Mouse (Mus musculus): ENCODE measurements around the gene Fam207a. TPM values are rescaled to one million over a fixed set of nuclear protein-coding genes. Genes with fewer than 3 reads are reported as not detected.

Fam207a gene
- polyA plus RNA-seq, 1 experiment from 2014 or later = 32.0 TPM

DNA sequence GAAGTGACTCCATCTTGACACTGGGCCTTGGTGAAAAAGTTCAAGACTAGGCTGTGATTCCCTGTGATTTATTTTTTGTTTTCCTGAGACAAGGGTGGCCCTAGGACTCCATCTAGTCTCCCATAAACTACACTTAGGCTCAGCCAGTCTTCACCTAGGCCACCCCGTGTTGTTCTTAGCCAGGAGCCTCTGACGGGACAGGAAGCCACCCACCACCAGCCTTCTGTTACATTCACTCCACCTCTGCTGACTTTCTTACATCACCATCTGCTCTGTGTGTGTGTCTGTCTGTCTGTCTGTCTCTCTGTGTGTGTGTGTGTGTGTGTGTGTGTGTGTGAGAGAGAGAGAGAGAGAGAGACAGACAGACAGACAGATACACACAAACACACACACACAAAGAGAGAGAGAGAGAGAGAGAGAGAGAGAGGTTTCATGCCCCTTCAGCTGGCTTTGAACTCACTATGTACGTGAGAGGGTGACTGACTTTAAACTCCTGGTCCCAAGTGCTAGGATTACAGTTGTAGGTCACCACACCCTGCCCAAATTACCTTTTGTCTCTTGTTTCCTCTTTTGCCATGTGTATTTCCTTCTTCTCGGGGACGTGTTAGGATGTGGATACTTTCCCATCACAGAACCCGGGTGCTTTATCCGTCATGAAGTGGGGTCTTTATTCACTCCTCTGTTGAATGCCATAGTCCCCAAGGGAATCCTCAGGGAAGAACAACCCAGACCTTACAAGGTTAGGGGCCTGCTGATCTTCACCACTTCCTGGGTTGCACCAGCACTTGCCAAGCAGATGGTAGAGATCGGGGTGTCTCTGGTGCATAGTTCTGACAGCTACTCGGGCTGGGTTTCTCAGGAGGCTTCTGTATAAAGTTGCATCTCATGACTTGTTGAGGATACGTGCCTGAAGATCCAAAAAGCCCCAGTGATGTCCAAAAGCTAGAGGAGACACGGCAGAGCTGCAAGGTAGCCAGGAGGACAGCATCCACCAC lies 21.9 kb upstream of the Fam207a start:
- no peak overlapping the region for H3K4me3 ChIP-seq (ENCODE audit: low read length)
- H3K4me1 ChIP-seq (replicated peaks; ENCODE audit: control insufficient read depth, insufficient read depth, low read length) = no peaks in the 10 kb centered on the region
- H3K9me3 ChIP-seq (ENCODE audit: control insufficient read depth, low read length) = no peaks in the 10 kb centered on the region
- no peak for ATAC-seq (ENCODE audit: low read depth)
- no peak overlapping the region for H3K27ac ChIP-seq (ENCODE audit: low read length)
- no peaks in the 10 kb centered on the region for H3K27me3 ChIP-seq (ENCODE audit: control insufficient read depth, insufficient read depth, low read depth, low read length)
- 78% methylated on average over 11 of the region's 11 CpGs for WGBS
- no peak overlapping the region for H3K9ac ChIP-seq (ENCODE audit: low read length)
- H3K4me2 ChIP-seq (ENCODE audit: low read depth, low read length) = no peak overlapping the region
- H3K36me3 ChIP-seq (ENCODE audit: control insufficient read depth, insufficient read depth, low read length) = no peaks in the 10 kb centered on the region

DNA sequence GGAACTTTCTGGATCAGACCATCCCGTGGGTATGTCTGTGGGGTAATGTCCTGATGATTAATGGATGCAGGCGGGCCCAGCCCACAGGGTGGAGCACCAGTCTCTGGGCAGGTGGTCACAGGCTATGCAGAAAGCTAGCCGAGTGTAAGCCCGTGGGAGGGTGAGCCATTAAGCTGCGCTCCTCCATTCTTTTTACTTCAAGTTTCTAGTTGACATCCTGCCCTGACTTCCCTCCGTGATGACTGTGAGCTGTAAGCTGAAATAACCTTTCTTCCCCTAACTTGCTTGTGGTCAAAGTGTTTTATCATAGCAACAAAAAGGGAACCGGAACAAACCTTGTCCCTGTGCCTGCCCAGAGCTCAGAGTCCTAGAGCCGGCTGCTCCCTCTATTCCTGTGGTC lies 21.1 kb upstream of the Fam207a start:
- H3K27me3 ChIP-seq (ENCODE audit: control insufficient read depth, insufficient read depth, low read depth, low read length) = no peaks in the 10 kb centered on the region
- no peak for ATAC-seq (ENCODE audit: low read depth)
- H3K9ac ChIP-seq (ENCODE audit: low read length) = no peak overlapping the region
- no peaks in the 10 kb centered on the region for H3K9me3 ChIP-seq (ENCODE audit: control insufficient read depth, low read length)
- H3K27ac ChIP-seq (ENCODE audit: low read length) = no peak overlapping the region
- H3K4me2 ChIP-seq (ENCODE audit: low read depth, low read length) = no peak overlapping the region
- H3K36me3 ChIP-seq (ENCODE audit: control insufficient read depth, insufficient read depth, low read length) = no peaks in the 10 kb centered on the region
- WGBS = 59% methylated on average over 8 of the region's 8 CpGs
- no peak overlapping the region for H3K4me3 ChIP-seq (ENCODE audit: low read length)
- H3K4me1 ChIP-seq (replicated peaks; ENCODE audit: control insufficient read depth, insufficient read depth, low read length) = no peaks in the 10 kb centered on the region

DNA sequence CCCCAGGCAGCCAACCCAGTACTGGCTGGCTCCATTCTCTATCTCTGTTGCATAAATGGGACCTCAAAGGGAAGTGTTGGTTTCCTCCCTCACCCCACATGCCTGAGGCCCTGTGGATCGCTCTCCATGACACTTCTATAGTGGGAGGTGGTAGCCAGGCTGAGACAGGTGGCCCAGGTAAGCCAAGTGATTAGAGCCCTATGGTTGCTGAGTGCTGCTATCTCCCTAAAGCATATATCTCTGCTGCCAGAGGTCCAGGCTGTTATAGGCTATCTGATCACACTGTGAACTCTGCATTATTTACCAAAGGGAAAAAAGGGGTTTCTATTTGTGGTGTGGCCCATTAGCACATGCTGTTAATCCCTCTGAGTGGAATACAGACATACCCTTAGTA lies 16.4 kb upstream of the Fam207a start:
- WGBS = 61% methylated on average over 1 of the region's 1 CpGs
- no peak for ATAC-seq (ENCODE audit: low read depth)
- H3K27ac ChIP-seq (ENCODE audit: low read length) = no peak overlapping the region
- no peaks in the 10 kb centered on the region for H3K9me3 ChIP-seq (ENCODE audit: control insufficient read depth, low read length)
- no peak overlapping the region for H3K4me2 ChIP-seq (ENCODE audit: low read depth, low read length)
- no peak overlapping the region for H3K9ac ChIP-seq (ENCODE audit: low read length)
- no peaks in the 10 kb centered on the region for H3K36me3 ChIP-seq (ENCODE audit: control insufficient read depth, insufficient read depth, low read length)
- H3K4me3 ChIP-seq (ENCODE audit: low read length) = no peak overlapping the region
- no peaks in the 10 kb centered on the region for H3K27me3 ChIP-seq (ENCODE audit: control insufficient read depth, insufficient read depth, low read depth, low read length)
- H3K4me1 ChIP-seq (replicated peaks; ENCODE audit: control insufficient read depth, insufficient read depth, low read length) = no peaks in the 10 kb centered on the region

DNA sequence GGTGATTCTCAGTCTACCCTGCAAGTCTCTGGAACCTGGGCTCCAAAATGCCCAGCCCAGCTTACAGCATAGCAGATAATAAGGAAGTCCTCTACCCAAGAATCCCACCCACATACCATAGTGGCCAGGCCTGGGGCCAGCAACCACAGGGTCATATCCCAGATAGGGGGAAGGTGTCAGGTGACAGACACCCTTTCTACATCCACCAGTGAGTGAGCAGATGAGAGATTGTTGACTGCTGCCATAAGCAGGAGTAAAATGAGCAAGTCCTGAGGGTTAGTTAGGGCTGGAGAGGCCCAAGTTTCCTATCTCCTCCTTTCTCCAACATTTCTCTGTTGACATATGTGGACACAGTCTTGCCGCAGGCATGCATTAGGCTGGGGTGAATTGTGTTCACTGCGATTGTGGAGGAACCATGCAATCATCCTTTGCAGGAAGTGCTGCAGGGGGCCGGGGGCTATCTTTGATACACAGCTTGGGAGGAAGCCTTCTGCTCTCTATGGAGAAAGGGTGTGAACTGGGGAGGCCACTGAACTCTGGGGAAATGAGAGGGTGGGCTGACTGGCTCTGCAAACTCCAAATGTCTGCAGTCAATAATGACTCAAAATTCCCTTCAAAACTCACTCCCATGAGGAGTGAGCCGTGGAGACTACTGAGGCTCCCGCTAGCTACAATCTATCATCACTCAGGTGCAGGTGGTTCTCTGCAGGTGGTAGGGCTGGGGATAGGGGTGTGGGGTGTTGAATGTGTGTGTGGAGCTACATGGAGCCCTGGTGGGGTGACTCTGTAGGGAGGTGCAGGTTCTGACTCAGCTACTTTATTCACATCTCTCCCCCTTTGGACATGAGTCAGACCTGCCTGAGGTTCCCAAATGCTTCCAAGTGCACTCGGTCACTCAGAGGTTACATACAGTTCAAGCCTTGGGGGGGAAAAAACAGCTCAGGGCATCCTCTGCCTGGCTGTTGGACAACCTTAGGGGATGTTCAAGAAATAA lies 15.7 kb upstream of the Fam207a start:
- Histone ChIP-seq H3K9ac (ENCODE audit: low read length) (no peak overlapping the region), H3K36me3 (ENCODE audit: control insufficient read depth, insufficient read depth, low read length) (no peaks in the 10 kb centered on the region), H3K27ac (ENCODE audit: low read length) (no peak overlapping the region), H3K4me2 (ENCODE audit: low read depth, low read length) (no peak overlapping the region), H3K4me3 (ENCODE audit: low read length) (no peak overlapping the region), H3K27me3 (ENCODE audit: control insufficient read depth, insufficient read depth, low read depth, low read length) (no peaks in the 10 kb centered on the region), H3K9me3 (ENCODE audit: control insufficient read depth, low read length) (no peaks in the 10 kb centered on the region), H3K4me1 (replicated peaks; ENCODE audit: control insufficient read depth, insufficient read depth, low read length) (no peaks in the 10 kb centered on the region)
- ATAC-seq (ENCODE audit: low read depth) = no peak
- 52% methylated on average over 6 of the region's 6 CpGs for WGBS

DNA sequence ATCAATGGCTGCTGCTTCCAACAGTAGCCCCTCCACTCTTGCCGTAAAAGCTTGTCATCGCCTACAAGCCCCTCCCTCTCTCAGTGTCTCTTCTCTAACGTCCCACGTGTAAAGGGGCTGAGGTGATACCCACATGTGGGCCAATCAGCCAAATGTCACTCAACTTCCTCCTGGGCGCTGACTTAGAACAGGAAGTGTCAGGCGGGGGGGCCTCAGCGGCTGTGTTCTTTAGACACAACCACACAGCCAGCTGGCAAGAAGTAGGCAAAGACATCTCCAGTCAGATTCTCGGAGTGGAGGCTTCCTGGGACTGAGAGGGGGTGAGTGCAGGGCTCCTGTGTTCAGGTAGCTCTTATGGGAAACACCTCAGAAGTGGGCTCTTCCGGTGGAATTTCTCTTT lies 14.6 kb upstream of the Fam207a start, which contains the start of gene Itgb2:
Gene Itgb2 (plus strand): TSS at position 113 of the 400 bp plus-strand sequence.
- no peak within 1 kb of the TSS for H3K9ac ChIP-seq (ENCODE audit: low read length)
- no peak for ATAC-seq (ENCODE audit: low read depth)
- H3K9me3 ChIP-seq (ENCODE audit: control insufficient read depth, low read length) = no peaks in the 10 kb centered on the region
- no peak within 1 kb of the TSS for H3K4me3 ChIP-seq (ENCODE audit: low read length)
- 54% methylated on average over 9 of the region's 9 CpGs for WGBS
- H3K27ac ChIP-seq (ENCODE audit: low read length) = no peak within 1 kb of the TSS
- H3K27me3 ChIP-seq (ENCODE audit: control insufficient read depth, insufficient read depth, low read depth, low read length) = no peaks in the 10 kb centered on the region
- no peaks in the 10 kb centered on the region for H3K4me1 ChIP-seq (replicated peaks; ENCODE audit: control insufficient read depth, insufficient read depth, low read length)
- H3K36me3 ChIP-seq (ENCODE audit: control insufficient read depth, insufficient read depth, low read length) = no peaks in the 10 kb centered on the region
- no peak within 1 kb of the TSS for H3K4me2 ChIP-seq (ENCODE audit: low read depth, low read length)

DNA sequence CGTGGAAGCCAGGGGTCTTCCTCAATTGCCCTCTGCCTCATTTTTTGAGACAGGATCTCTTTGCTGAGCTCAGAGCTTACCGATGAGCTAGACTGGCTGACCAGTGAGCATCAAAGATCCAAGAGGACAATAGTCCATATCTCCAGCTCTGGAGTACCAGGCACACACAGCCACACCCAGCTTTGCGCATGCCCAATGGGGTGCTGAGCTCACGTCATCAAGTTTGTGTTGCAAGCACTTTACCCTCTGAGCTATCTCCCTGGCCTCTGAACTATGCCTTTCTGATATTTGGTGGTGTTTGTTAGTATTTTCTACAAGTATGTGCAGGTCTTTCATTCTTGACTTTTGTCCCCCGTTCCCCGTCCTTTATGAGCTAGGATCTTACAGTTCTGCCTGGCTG lies 13.0 kb upstream of the Fam207a start:
- 77% methylated on average over 6 of the region's 6 CpGs for WGBS
- Histone ChIP-seq H3K27me3 (ENCODE audit: control insufficient read depth, insufficient read depth, low read depth, low read length) (no peaks in the 10 kb centered on the region), H3K36me3 (ENCODE audit: control insufficient read depth, insufficient read depth, low read length) (no peaks in the 10 kb centered on the region), H3K9ac (ENCODE audit: low read length) (no peak overlapping the region), H3K4me3 (ENCODE audit: low read length) (no peak overlapping the region), H3K4me1 (replicated peaks; ENCODE audit: control insufficient read depth, insufficient read depth, low read length) (no peaks in the 10 kb centered on the region), H3K4me2 (ENCODE audit: low read depth, low read length) (no peak overlapping the region), H3K9me3 (ENCODE audit: control insufficient read depth, low read length) (no peaks in the 10 kb centered on the region), H3K27ac (ENCODE audit: low read length) (no peak overlapping the region)
- ATAC-seq (ENCODE audit: low read depth) = no peak

DNA sequence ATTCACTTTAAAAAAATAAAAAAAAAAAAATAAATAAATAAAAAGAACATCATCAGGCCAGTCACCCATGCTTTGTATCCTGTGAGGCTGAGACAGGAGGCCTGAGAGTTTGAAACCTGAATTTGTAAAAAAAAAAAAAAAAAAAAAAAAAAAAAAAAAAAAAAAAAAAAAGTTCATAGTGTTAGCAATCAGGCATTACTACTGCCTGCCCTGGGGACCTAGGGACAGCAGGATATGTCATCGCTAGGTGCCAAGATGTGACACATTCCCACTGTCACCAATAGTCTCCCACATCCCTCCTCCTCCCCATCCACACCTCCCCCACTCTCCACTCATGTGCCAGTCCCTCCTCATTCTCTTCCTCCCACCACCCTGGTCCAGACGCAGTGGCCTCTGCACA lies 10.9 kb upstream of the Fam207a start:
- 72% methylated on average over 2 of the region's 2 CpGs for WGBS
- no peak overlapping the region for H3K9ac ChIP-seq (ENCODE audit: low read length)
- no peaks in the 10 kb centered on the region for H3K9me3 ChIP-seq (ENCODE audit: control insufficient read depth, low read length)
- peaks cover 3% of the 10 kb centered on the region; the same call in 1 of the 2 replicates for H3K4me1 ChIP-seq (replicated peaks; ENCODE audit: control insufficient read depth, insufficient read depth, low read length)
- ATAC-seq (ENCODE audit: low read depth) = no peak
- H3K27me3 ChIP-seq (ENCODE audit: control insufficient read depth, insufficient read depth, low read depth, low read length) = no peaks in the 10 kb centered on the region
- no peak overlapping the region for H3K4me3 ChIP-seq (ENCODE audit: low read length)
- no peaks in the 10 kb centered on the region for H3K36me3 ChIP-seq (ENCODE audit: control insufficient read depth, insufficient read depth, low read length)
- H3K27ac ChIP-seq (ENCODE audit: low read length) = no peak overlapping the region
- no peak overlapping the region for H3K4me2 ChIP-seq (ENCODE audit: low read depth, low read length)

DNA sequence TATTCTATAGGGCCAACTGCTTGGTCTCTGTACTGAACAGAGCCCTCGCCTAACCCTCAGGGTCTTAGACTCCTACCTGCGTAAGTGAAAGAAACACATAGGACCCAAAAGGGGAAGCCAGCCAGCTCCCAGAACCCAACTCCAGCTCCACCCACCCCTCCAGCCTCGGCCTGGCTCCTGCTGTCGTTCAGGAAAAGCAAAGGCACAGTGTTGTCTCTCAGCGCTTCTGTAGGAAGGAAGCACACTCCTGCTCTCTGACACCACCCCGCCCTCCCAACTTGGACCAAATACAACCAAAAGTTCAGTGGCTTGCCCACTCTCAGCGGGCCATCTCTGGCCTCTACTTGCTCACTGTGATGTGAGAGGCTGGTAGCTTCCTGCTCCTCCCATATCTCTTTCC lies 7.7 kb upstream of the Fam207a start:
- H3K27ac ChIP-seq (ENCODE audit: low read length) = no peak overlapping the region
- no peaks in the 10 kb centered on the region for H3K36me3 ChIP-seq (ENCODE audit: control insufficient read depth, insufficient read depth, low read length)
- no peaks in the 10 kb centered on the region for H3K9me3 ChIP-seq (ENCODE audit: control insufficient read depth, low read length)
- no peak for ATAC-seq (ENCODE audit: low read depth)
- WGBS = 66% methylated on average over 7 of the region's 7 CpGs
- no peak overlapping the region for H3K9ac ChIP-seq (ENCODE audit: low read length)
- H3K4me2 ChIP-seq (ENCODE audit: low read depth, low read length) = no peak overlapping the region
- H3K4me1 ChIP-seq (replicated peaks; ENCODE audit: control insufficient read depth, insufficient read depth, low read length) = peaks cover 3% of the 10 kb centered on the region; the same call in 1 of the 2 replicates
- no peak overlapping the region for H3K4me3 ChIP-seq (ENCODE audit: low read length)
- H3K27me3 ChIP-seq (ENCODE audit: control insufficient read depth, insufficient read depth, low read depth, low read length) = no peaks in the 10 kb centered on the region

DNA sequence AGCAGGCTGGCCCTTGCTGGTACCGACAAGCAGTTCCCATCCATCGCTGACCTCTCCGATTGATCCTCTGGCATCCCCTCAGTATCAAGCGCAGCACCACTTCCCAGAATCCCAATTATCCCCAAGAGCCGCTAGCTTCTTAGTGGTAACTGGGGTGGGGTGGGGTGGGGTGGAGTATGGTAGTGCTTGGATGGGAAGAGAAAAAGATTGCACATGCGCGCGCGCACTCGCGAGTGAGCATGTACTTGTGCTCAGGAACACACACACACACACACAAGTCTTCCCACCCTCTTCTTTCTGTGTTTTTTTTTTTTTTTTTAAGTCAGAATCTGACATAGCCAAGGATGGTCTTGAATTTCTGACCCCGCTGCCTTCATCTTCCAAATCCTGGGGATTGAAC lies 7.2 kb upstream of the Fam207a start:
- peaks cover 3% of the 10 kb centered on the region; the same call in 1 of the 2 replicates for H3K4me1 ChIP-seq (replicated peaks; ENCODE audit: control insufficient read depth, insufficient read depth, low read length)
- H3K4me3 ChIP-seq (ENCODE audit: low read length) = peak overlapping the region; percentile 14; the same call in 1 of the 2 replicates
- 56% methylated on average over 12 of the region's 12 CpGs for WGBS
- ATAC-seq (ENCODE audit: low read depth) = no peak
- H3K9ac ChIP-seq (ENCODE audit: low read length) = peak overlapping the region; percentile 17; the same call in 1 of the 2 replicates
- H3K9me3 ChIP-seq (ENCODE audit: control insufficient read depth, low read length) = no peaks in the 10 kb centered on the region
- H3K36me3 ChIP-seq (ENCODE audit: control insufficient read depth, insufficient read depth, low read length) = no peaks in the 10 kb centered on the region
- no peak overlapping the region for H3K27ac ChIP-seq (ENCODE audit: low read length)
- H3K4me2 ChIP-seq (ENCODE audit: low read depth, low read length) = peak overlapping the region; percentile 53
- H3K27me3 ChIP-seq (ENCODE audit: control insufficient read depth, insufficient read depth, low read depth, low read length) = no peaks in the 10 kb centered on the region

Measured in lung, embryonic 16.5 days (tissue).